Comparison of ENCODE assay signal across 8 mouse cellular contexts in genomic region chr10:90728401-90729358, GRCm38 (mm10).
A peak's percentile ranks its signal among the peaks of the same experiment; 100 is the strongest.
DNase-seq lines count a peak whose midpoint lies in the region; ATAC-seq lines count a peak whose summit lies in the region.

No protein-coding gene starts in this region.

- DNase-seq in A20 (ENCODE audit: low read depth, low spot score): peak; percentile 70
- peak; percentile 73 for DNase-seq in adrenal gland, adult 2 months
- DNase-seq in embryo, embryonic 11.5 days (ENCODE audit: low read depth, low spot score): peak; percentile 75
- DNase-seq in heart, adult 8-10 months (ENCODE audit: low spot score): peak; percentile 54
- peak; percentile 81 for DNase-seq in kidney, adult 9 months
- DNase-seq in telencephalon, adult 2 months (ENCODE audit: low read depth, low spot score): peak; percentile 85

- H3K9ac ChIP-seq in limb, embryonic 15.5 days: no peak overlapping the region
- H3K9ac ChIP-seq in midbrain, embryonic 16.5 days (ENCODE audit: low read depth, low read length): peak overlapping the region; percentile 42; the same call in 1 of the 2 replicates

- no peak overlapping the region for H3K27ac ChIP-seq in limb, embryonic 15.5 days
- peak overlapping the region; percentile 43 for H3K27ac ChIP-seq in midbrain, embryonic 16.5 days (ENCODE audit: low read length)

- 21% methylated on average over 22 of the region's 22 CpGs for WGBS in limb, embryonic 15.5 days
- 26% methylated on average over 22 of the region's 22 CpGs for WGBS in midbrain, embryonic 16.5 days

- peaks cover 15% of the 10 kb centered on the region for H3K27me3 ChIP-seq in limb, embryonic 15.5 days
- H3K27me3 ChIP-seq in midbrain, embryonic 16.5 days (ENCODE audit: control insufficient read depth, insufficient read depth, low read depth, low read length): no peaks in the 10 kb centered on the region

- H3K36me3 ChIP-seq in limb, embryonic 15.5 days: no peaks in the 10 kb centered on the region
- no peaks in the 10 kb centered on the region for H3K36me3 ChIP-seq in midbrain, embryonic 16.5 days (ENCODE audit: control insufficient read depth, insufficient read depth, low read length)

- H3K9me3 ChIP-seq in limb, embryonic 15.5 days: no peaks in the 10 kb centered on the region
- no peaks in the 10 kb centered on the region for H3K9me3 ChIP-seq in midbrain, embryonic 16.5 days (replicated peaks; ENCODE audit: control insufficient read depth, low read length, poor library complexity, severe bottlenecking)

- H3K4me2 ChIP-seq in limb, embryonic 15.5 days: peak overlapping the region; percentile 47
- H3K4me2 ChIP-seq in midbrain, embryonic 16.5 days (ENCODE audit: low read length): peak overlapping the region; percentile 44

- H3K4me1 ChIP-seq in limb, embryonic 15.5 days: peaks cover 4% of the 10 kb centered on the region
- H3K4me1 ChIP-seq in midbrain, embryonic 16.5 days (ENCODE audit: control insufficient read depth, insufficient read depth, low read length): peaks cover 16% of the 10 kb centered on the region

- ATAC-seq in limb, embryonic 15.5 days (ENCODE audit: insufficient number of reproducible peaks, low FRiP score, low TSS enrichment, low read depth): no peak
- ATAC-seq in midbrain, embryonic 16.5 days: peak; percentile 65

- H3K4me3 ChIP-seq in limb, embryonic 15.5 days: peak overlapping the region; percentile 29
- H3K4me3 ChIP-seq in midbrain, embryonic 16.5 days (ENCODE audit: low read depth, low read length): peak overlapping the region; percentile 12
